Mouse (Mus musculus): ENCODE data around the gene a. TPM values are rescaled to one million over a fixed set of nuclear protein-coding genes. Genes with fewer than 3 reads are reported as not detected.

a gene
- total and polyA plus RNA-seq, 3 experiments, result 7.8 to 23.8 (median 10.9) TPM

GRCm38 (mm10) chr2:154818599-154818998 is 27.4 kb downstream of the a start:
- Histone ChIP-seq H3K9ac (ENCODE audit: insufficient read depth, low read depth) (no peak overlapping the region), H3K9me3 (replicated peaks; ENCODE audit: low read length) (no peaks in the 10 kb centered on the region), H3K27me3 (replicated peaks) (no peaks in the 10 kb centered on the region), H3K4me3 (replicated peaks in 1 of 3; ENCODE audit: low read depth in 2 of 3, low read length in 2 of 3, poor library complexity in 1 of 3) (no peak overlapping the region), H3K79me2 (replicated peaks; ENCODE audit: control insufficient read depth, extremely low read depth, insufficient read depth, poor library complexity, severe bottlenecking) (peaks cover 67% of the 10 kb centered on the region), H3K4me2 (ENCODE audit: insufficient read depth, low read depth, poor library complexity, severe bottlenecking) (no peak overlapping the region), H3K4me1 (ENCODE audit: control insufficient read depth in 1 of 2, insufficient read depth in 2 of 2) (peaks cover 3 to 57% of the 10 kb centered on the region in 2 experiments; a peak in 2 of 4 replicates), H3K27ac (ENCODE audit: insufficient read depth, low read depth) (no peak overlapping the region), H3K36me3 (replicated peaks in 1 of 2; ENCODE audit: control insufficient read depth in 1 of 2, insufficient read depth in 1 of 2, low read length in 1 of 2) (peaks cover 0 to 33% of the 10 kb centered on the region in 2 experiments)
- in situ Hi-C loops (cut with MboI; ENCODE audit: low pct_ligation_motif_present, low pct_unique_long_range_greater_than_20kb, low sequenced_read_pairs) (no loop called here), dilution Hi-C loops (cut with MboI; ENCODE audit: extremely low pct_ligation_motif_present, extremely low pct_unique_long_range_greater_than_20kb, low sequenced_read_pairs) (no loop called here)
- TF ChIP-seq RCOR1 (conservative IDR thresholded peaks at IDR 0.05; ENCODE audit: low read depth, low read length) (no peak), EP300 (IDR thresholded peaks at IDR 0.05; ENCODE audit: low read length) (no peak), POLR2A (IDR thresholded peaks at IDR 0.05; ENCODE audit: low read depth, low read length) (no peak), ELF1 (IDR thresholded peaks at IDR 0.05; ENCODE audit: low read depth, low read length) (no peak)
- DNase-seq (ENCODE audit: extremely low read depth), result no peak

DNA sequence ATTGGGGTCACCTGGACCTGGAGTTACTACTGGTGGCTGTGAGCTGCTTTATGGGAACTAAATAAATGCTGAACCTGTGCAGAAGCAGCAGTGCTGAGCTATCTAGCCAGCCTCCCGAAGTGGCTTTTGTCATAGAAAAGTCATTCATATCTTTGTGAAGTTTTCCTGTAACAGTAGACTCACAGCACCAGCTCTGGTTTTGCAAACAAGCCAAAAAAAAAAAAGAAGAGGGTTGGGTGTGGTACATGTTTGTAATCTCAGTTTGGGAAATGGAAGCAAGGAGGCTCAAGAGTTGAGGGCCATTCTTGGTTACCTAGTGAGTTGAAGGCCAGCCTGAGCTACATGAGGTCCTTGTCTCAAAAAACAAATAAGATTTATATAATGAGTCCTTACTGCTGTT is 29.1 kb downstream of the a start:
- Histone ChIP-seq H3K9me3 (replicated peaks; ENCODE audit: low read length) (no peaks in the 10 kb centered on the region), H3K9ac (ENCODE audit: insufficient read depth, low read depth) (no peak overlapping the region), H3K4me3 (replicated peaks in 1 of 3; ENCODE audit: low read depth in 2 of 3, low read length in 2 of 3, poor library complexity in 1 of 3) (no peak overlapping the region), H3K4me1 (ENCODE audit: control insufficient read depth in 1 of 2, insufficient read depth in 2 of 2) (peaks cover 3 to 39% of the 10 kb centered on the region in 2 experiments; a peak in 2 of 4 replicates), H3K4me2 (ENCODE audit: insufficient read depth, low read depth, poor library complexity, severe bottlenecking) (no peak overlapping the region), H3K27me3 (replicated peaks) (no peaks in the 10 kb centered on the region), H3K36me3 (replicated peaks in 1 of 2; ENCODE audit: control insufficient read depth in 1 of 2, insufficient read depth in 1 of 2, low read length in 1 of 2) (peaks cover 0 to 30% of the 10 kb centered on the region in 2 experiments), H3K27ac (ENCODE audit: insufficient read depth, low read depth) (no peak overlapping the region), H3K79me2 (replicated peaks; ENCODE audit: control insufficient read depth, extremely low read depth, insufficient read depth, poor library complexity, severe bottlenecking) (peaks cover 63% of the 10 kb centered on the region)
- in situ Hi-C loops (cut with MboI; ENCODE audit: low pct_ligation_motif_present, low pct_unique_long_range_greater_than_20kb, low sequenced_read_pairs) (no loop called here), dilution Hi-C loops (cut with MboI; ENCODE audit: extremely low pct_ligation_motif_present, extremely low pct_unique_long_range_greater_than_20kb, low sequenced_read_pairs) (no loop called here)
- no peak for DNase-seq (ENCODE audit: extremely low read depth)
- no peak for TF ChIP-seq EP300 (IDR thresholded peaks at IDR 0.05; ENCODE audit: low read length)
- no peak for TF ChIP-seq NELFE (IDR thresholded peaks at IDR 0.05; ENCODE audit: low read depth, low read length)
- TF ChIP-seq KAT2A (IDR thresholded peaks at IDR 0.05; ENCODE audit: insufficient replicate concordance, low read length), result no peak
- no peak for TF ChIP-seq CHD1 (IDR thresholded peaks at IDR 0.05; ENCODE audit: low read depth, low read length)
- TF ChIP-seq GABPA (IDR thresholded peaks at IDR 0.05; ENCODE audit: insufficient replicate concordance, low read depth, low read length), result no peak
- TF ChIP-seq UBTF (IDR thresholded peaks at IDR 0.05; ENCODE audit: low read depth, low read length), result no peak

GRCm38 (mm10) chr2:154826054-154826538 is 34.9 kb downstream of the a start:
- no peaks in the 10 kb centered on the region for H3K27me3 ChIP-seq (replicated peaks)
- no peak overlapping the region for H3K4me2 ChIP-seq (ENCODE audit: insufficient read depth, low read depth, poor library complexity, severe bottlenecking)
- in situ Hi-C loops (cut with MboI; ENCODE audit: low pct_ligation_motif_present, low pct_unique_long_range_greater_than_20kb, low sequenced_read_pairs), result no loop called here
- H3K4me1 ChIP-seq (ENCODE audit: control insufficient read depth in 1 of 2, insufficient read depth in 2 of 2), result no peaks in the 10 kb centered on the region; a peak in 2 of 4 replicates
- no peak overlapping the region for H3K27ac ChIP-seq (ENCODE audit: insufficient read depth, low read depth)
- H3K9me3 ChIP-seq (replicated peaks; ENCODE audit: low read length), result no peaks in the 10 kb centered on the region
- no peak overlapping the region for H3K4me3 ChIP-seq (replicated peaks in 1 of 3; ENCODE audit: low read depth in 2 of 3, low read length in 2 of 3, poor library complexity in 1 of 3)
- dilution Hi-C loops (cut with MboI; ENCODE audit: extremely low pct_ligation_motif_present, extremely low pct_unique_long_range_greater_than_20kb, low sequenced_read_pairs), result no loop called here
- DNase-seq (ENCODE audit: extremely low read depth), result no peak
- peaks cover 0 to 61% of the 10 kb centered on the region in 2 experiments for H3K36me3 ChIP-seq (replicated peaks in 1 of 2; ENCODE audit: control insufficient read depth in 1 of 2, insufficient read depth in 1 of 2, low read length in 1 of 2)
- peaks cover 38% of the 10 kb centered on the region for H3K79me2 ChIP-seq (replicated peaks; ENCODE audit: control insufficient read depth, extremely low read depth, insufficient read depth, poor library complexity, severe bottlenecking)
- H3K9ac ChIP-seq (ENCODE audit: insufficient read depth, low read depth), result no peak overlapping the region
- TF ChIP-seq GABPA (IDR thresholded peaks at IDR 0.05; ENCODE audit: insufficient replicate concordance, low read depth, low read length) (no peak), JUN (IDR thresholded peaks at IDR 0.05; ENCODE audit: insufficient read depth, low read depth, low read length) (no peak), ETS1 (conservative IDR thresholded peaks at IDR 0.05; ENCODE audit: low read depth, low read length) (no peak), MAZ (IDR thresholded peaks at IDR 0.05; ENCODE audit: low read depth, low read length) (no peak), POLR2A (IDR thresholded peaks at IDR 0.05; ENCODE audit: low read depth, low read length) (no peak), E2F4 (IDR thresholded peaks at IDR 0.05; ENCODE audit: insufficient replicate concordance, low read depth, low read length) (no peak)

Measured in CH12.LX (cell line).